Mouse (Mus musculus): ENCODE data around the gene Ccnd1.

Ccnd1 gene

DNA sequence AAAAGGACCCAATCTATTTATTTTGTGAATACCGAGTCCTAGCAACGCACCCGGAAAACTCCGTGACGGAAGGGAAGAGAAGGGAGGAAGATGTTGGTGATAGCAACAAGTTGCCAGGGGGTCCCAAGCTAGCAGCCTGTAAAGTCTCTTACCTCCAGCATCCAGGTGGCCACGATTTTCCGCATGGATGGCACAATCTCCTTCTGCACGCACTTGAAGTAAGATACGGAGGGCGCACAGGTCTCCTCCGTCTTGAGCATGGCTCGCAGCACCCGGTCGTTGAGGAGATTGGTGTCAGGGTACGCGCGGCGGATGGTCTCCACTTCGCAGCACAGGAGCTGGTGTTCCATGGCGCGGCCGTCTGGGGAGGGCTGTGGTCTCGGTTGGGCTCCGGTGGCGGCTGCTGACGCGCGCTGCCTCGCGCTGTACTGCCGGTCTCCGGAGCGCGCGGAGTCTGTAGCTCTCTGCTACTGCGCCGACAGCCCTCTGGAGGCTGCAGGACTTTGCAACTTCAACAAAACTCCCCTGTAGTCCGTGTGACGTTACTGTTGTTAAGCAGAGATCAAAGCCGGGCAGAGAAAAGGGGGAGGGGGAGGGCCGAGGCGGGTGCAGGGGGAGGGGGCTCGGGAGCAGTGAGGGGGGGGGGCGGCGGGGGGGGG, at the start of gene Ccnd1:
Gene Ccnd1 (minus strand): TSS at position 582 of the 659 bp plus-strand sequence.
- DNase-seq = peak; percentile 89

DNA sequence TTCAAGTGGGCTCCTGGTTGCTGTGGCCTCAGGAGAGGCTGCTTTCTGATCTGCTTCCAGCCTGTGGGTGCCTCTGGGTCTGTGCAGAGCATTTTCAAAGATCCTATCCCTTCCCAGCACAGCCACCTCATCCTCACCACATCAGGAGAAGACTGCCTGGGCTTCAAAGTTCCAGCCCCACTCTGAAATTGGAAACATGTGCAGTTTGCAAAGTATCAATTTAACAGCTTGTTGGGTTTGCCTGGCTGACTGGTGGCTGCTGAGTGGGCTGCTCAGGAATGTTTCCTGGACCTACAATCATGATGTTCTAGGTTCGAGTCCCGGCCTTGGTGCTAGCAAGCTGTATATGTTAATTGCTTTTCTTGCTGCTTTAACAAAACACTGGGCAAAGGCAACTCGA, 49.1 kb upstream of the Ccnd1 start:
- DNase-seq = no peak

DNA sequence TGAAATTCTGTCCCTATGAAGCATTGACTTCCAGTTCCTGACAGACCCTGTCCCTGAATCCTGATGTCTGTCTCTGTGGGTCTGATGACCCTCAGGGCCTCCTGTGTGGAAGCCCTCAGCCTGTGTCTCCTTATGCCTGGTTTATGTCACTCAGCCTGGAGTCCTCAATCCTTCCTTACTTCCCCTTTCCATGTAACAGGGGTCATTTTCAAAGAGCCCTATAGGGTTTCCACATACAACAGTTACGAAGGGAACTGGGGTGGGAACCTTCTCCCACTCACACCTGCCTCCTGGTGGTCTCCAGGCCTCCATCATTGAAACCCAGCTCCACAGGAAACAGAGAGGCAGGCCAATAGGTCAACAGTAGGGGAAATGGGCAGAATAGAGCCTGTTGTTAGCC, 45.4 kb upstream of the Ccnd1 start:
- no peak for DNase-seq

- DNase-seq = no peak
Measured at GRCm38 (mm10) chr7:144982358-144983110, 42.8 kb upstream of the Ccnd1 start.

GRCm38 (mm10) chr7:144981426-144982079, 41.8 kb upstream of the Ccnd1 start:
- no peak for DNase-seq

GRCm38 (mm10) chr7:144979814-144980213, 40.1 kb upstream of the Ccnd1 start:
- no peak for DNase-seq

GRCm38 (mm10) chr7:144977121-144977520, 37.4 kb upstream of the Ccnd1 start:
- DNase-seq = no peak

DNA sequence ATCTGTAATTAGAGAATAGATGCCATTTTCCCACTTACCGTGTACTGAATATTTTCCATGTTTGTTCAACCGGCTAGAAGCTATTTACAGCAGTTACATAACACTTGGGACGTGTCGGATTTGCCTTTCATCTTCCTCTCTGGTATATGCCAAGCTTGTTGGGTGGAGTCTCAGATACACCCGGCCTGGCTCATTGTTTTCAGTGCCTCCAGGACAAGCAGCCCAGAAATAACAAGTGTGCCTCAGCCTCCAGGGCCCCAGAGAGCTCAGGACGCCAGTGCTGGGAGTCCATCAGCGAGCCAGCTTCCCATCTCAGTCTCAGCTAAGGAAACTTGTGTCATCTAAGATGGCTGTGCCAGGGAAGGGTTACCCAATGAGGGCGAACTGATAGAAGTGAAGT, 33.7 kb upstream of the Ccnd1 start:
- DNase-seq = no peak

DNA sequence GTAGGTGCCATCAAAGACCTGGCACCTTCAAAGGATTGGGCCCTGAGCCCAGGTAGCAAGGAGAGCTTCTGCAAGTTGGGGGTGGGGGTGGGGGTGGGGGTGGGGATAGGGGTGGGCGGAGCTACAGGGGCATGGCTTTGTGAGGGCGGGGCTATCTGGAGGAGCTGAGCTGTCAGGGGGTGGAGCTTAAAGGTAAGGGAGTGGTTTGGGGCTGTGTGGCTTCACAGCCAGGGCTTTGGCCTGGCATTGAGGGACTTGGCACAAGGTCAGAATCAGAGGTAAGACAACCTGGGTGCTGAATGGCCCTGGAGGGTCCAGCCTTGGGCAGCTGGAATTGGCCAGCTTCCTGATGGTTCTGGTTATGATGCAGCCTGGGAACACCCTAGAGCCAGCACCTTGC, 32.0 kb upstream of the Ccnd1 start:
- no peak for DNase-seq

DNA sequence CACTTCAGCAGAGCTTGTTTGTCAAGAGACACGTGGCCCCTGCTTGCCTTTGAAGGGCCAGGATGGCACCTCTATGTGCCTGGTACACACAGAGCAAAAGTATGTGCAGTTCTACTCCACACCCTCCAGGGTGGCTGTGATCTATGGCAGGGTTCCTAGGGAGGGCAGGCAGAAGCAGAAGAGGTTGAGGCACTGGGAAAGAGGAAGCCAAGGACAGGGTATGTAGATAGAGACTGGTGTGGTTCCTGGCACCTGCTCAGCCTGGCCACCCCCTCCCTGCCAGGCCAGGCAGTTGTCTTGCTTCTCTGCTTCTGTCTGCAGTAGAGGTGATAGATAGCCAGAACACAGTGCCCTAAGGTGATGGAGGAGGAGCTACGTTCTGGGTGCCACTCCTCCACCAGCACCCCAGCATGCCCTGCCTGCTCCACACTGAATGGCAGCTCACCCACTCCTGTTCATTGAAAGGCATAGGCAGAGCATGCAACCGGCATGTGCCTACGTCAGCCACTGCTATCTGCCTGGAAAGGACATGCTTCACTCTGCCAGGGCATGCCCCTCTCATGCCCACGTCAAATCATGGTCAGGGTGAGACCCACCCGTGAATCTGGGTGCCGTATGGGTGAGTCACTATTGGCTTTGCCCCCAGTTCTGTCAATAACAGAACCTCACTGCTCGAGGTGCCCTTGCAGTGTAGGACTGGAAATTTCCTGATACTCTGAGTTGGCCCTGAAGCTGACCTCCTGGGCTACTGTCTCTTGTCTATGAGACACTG, 31.5 kb upstream of the Ccnd1 start:
- no peak for DNase-seq

DNA sequence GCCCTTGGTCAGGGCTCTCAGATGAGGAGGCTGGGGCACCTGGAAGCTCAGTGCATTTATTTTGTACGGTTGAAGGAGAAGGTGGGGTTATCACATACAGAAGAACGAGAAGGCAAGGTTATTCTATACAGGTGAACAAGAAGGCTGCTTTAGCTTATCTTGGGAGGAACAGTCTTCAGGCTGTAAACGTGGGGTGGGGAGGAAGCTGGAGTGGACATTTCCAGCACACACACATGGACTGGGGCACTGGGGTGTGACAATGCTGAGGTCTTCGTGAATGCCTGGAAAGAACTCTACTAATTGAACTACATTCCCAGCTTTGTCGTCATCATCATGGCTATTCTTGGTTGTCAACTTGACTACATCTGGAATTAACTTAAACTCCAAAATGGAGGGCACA, 26.2 kb upstream of the Ccnd1 start:
- no peak for DNase-seq

- no peak for DNase-seq
Measured at GRCm38 (mm10) chr7:144964316-144964715, 24.6 kb upstream of the Ccnd1 start.

GRCm38 (mm10) chr7:144963911-144964310, 24.2 kb upstream of the Ccnd1 start:
- no peak for DNase-seq

DNA sequence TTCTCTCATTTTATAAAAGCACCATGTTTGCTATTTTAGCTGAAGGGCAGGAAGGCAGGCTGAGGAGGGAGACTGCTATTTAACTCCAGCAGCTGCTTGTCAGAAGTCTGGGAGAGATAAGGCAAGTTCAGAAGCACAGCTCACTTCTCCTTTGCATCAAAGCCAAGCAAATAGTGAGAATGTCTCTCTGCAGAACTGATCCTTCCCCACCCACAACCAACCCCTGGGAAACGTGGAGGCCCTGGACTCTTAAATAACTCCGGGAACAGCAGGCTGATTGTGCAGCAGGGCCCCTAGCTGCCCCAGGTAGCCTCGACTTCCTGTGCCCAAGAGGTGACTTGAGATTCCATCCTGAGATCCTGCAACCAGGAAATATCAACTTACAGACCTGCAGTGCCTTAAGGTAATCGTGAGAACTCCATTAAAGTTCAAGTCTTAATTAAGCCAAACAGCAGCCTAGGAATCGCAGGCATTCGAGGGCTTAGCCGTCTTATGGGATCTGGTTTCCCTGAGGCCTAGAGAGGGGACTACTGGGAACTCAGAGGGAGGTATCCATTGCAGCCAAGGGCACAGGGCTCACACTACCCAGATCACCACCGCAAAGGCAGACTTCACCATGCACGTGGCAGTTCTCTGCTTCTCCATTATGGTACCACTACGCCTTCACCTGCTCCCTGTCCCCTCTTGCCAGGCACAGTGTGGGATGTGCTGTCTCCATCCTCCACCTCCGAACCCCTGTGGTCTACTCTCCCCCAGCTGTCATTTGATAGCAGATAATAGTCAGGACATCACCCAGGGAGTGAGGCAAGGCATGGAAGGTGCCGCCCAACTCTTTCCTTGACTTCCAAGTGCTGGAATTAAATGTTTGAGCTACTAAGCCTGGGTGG, 19.0 kb upstream of the Ccnd1 start:
- no peak for DNase-seq

DNA sequence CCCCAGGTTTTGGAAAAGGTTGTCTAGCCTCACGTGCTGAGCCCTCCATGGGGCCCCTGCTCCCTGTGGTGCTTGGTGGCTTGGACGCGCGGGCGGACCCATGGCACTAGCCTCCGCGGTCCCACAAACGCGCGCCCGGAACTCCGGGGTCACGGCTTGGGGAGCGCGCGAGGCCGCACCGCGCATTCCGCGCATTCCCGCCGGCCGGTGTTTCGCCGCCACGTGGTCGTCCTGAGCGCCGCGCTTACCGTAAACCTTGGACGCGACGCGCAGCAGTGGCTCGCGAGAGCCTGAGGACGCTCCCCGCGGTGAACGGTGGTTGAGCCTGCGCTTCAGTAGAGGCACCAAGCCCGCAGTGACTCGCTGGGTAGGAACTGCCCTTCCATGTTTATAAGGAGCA, 3.5 kb upstream of the Ccnd1 start:
- DNase-seq = peak; percentile 92

DNA sequence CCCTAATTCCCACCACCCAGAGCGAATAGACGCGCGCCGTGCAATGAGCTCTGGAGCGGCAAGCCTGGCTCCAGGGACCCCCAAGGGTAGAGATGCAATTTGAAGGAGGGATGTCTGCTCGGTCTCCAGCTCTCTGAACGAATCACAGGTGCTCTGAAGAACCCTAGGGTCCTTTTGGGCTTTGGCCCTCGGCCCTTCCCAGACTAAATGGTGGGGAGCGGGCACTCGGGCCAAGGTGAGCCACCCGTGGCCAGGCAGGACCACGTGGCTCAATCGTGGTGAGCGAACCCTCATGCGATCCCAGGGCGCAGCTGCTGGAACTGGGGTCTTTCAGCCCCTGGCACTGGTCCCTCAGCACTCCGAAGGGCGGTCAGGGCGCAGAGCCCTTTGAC, 3.0 kb upstream of the Ccnd1 start:
- DNase-seq = peak; percentile 55

GRCm38 (mm10) chr7:144942071-144942743, 2.5 kb upstream of the Ccnd1 start:
- DNase-seq = peak; percentile 51

DNA sequence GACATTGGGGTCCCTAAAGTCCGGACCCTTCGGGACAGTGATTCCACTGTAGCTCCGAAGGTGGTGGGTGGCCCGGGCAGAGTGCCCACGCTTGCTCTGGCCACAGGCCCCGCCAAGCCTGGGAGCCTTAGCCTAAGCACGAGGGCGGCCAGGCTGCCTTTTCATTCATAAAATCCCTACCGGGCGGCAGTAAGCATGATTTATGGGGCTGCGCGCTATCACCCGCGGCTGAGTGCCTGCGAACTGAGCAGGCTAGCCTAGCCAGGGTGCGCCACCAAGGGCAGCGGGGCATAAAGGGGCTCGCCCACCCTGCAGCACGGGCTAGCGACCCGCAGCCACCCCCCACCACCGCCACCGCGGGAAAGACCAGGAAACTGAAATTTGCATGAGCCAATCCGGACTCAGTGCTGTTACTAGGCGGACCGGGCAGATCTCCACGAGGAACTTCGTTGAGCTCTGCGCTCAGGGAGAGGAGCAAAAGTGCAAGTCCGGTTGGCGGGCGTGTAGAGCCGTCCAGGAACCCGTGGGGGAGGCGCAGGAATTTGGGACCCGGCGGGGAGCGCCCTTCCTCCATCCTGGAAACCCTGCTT, 1.6 kb upstream of the Ccnd1 start:
- DNase-seq = peak; percentile 95

DNA sequence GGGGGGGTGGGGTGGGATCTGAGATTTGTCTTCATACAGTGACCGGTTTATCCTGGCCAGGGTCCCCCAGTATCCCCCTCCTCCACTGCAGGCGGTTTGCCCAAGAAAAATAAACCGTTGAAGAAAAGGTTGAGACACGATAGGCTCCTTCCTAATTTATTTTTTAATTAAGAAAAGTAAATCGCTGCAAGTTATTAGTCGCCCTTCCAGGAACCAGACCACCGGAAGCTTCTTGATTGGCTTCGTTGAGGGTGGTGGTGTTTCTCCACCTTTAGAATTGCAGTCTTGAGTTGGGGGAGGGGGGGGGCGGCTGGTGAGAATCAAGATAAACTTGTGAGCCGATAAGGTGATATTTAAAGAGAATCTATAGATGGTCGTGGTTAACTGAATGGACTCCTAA, 860 bp upstream of the Ccnd1 start:
- DNase-seq = no peak

DNA sequence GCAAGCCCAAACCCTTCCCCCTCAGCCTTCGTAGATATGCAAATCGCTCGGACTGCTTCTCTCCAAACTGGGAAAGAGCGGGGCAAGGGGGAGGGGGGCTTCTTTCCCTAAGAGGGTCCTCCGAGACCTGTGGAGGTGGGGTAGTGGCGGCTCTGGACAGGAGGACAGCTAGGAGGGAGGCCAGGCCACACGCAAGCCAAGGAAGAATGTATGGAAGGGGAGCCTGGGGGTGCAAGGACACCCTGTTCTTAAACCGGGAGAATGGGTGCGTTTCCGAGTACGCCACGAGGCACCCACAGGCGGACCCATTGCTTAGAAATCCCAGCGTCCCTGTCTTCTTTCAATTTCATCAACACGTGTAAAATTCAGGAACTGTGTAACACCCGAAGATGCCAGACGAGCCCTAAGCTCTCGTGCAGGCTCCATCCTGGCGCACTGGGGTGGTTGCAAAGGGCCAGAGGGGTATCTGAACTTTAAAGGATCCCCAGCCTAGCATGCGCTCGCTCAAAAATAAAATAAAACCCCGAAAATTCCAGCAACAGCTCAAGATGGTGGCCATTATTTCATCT, 362 bp upstream of the Ccnd1 start:
- no peak for DNase-seq
